Mouse (Mus musculus) subcutaneous adipose tissue, adult 2 months (tissue): ENCODE results near the gene Gm1527. TPM values are rescaled to one million over a fixed set of nuclear protein-coding genes. Genes with fewer than 3 reads are reported as not detected.

Experiments used
- polyA plus RNA-seq: library from polyadenylated mRNA; depleted of rRNA; stranded (reverse); fragments of >200 nt; gene quantifications from 2 replicates; pipeline ENCODE4 v1.2.3, GENCODE M21; 2012; ENCODE audit warnings: low replicate concordance; rRNA removed

Gene Gm1527
- polyA plus RNA-seq = not detected in 2 replicates

GRCm38 (mm10) chr3:28892317-28892716 is at the start of gene Gm1527:
Gene Gm1527 (plus strand): TSS chr3:28892617.

Other genes starting within 250 kb of the Gm1527 start
- 0.09 and 0.43 TPM in 2 replicates for gene Slc2a2, start 194.7 kb upstream of the Gm1527 start, polyA plus RNA-seq
- gene Eif5a2, start 111.3 kb upstream of the Gm1527 start, polyA plus RNA-seq = 1.2 and 1.8 TPM in 2 replicates
- 8.3 and 13.1 TPM in 2 replicates for gene Rpl22l1, start 87.2 kb upstream of the Gm1527 start, polyA plus RNA-seq
- 0.39 and 1.4 TPM in 2 replicates for gene Egfem1, start 189.4 kb downstream of the Gm1527 start, polyA plus RNA-seq